Mouse (Mus musculus) heart, adult 2 months (tissue): ENCODE results near the gene Foxl1.

Source experiments
- CTCF ChIP-seq: fragments of 200-600 bp; IDR thresholded peaks from 2 replicates; pipeline ENCODE4 v1.8.1; 2022; ENCODE audit warnings: antibody characterized with exemption, mild to moderate bottlenecking, moderate library complexity
- POLR2A ChIP-seq: fragments of 200-500 bp; IDR thresholded peaks from 2 replicates; pipeline ENCODE4 v1.6.1; 2011; ENCODE audit warnings: mild to moderate bottlenecking, low read depth, low read length, control low read depth; ENCODE audit not compliant: insufficient read depth

DNA sequence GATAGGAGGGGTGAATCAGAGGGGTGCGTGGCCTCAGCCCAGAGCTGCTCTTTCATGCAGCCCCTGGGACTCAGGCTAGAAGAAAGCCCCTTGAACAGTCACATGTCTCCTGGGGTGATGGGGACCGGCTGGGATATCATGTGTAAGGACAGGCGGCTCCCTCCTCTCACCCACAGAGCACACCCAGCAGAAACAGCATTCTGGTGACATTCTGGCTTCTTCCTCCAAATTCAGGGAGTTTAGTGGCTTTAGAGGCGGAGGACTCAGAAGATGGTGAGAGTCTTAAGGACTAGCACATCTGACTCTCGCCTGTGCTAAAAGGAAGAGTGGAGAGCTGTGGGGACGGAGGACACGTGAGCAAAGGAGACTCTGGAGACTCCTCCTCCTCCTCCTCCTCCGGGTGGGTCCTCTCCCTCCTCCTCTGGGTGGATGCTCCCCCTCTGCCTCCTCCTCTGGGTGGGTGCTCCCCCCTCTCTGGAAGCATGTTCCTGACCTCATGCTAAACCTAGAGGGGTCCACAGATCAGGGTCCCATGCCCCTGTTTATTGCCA lies 47.9 kb downstream of the Foxl1 start:
- TF ChIP-seq CTCF = no peak
- no peak for TF ChIP-seq POLR2A
